Mouse (Mus musculus) frontal cortex, postnatal 25 days (tissue): ENCODE measurements around the gene Sap30bp.

Experiments
- DNase-seq, 2 experiments: peaks; one replicate each; pipeline ENCODE4 v3.0.0; 2022; ENCODE audit warnings: low spot score in 2 of 2

The Sap30bp gene

DNA sequence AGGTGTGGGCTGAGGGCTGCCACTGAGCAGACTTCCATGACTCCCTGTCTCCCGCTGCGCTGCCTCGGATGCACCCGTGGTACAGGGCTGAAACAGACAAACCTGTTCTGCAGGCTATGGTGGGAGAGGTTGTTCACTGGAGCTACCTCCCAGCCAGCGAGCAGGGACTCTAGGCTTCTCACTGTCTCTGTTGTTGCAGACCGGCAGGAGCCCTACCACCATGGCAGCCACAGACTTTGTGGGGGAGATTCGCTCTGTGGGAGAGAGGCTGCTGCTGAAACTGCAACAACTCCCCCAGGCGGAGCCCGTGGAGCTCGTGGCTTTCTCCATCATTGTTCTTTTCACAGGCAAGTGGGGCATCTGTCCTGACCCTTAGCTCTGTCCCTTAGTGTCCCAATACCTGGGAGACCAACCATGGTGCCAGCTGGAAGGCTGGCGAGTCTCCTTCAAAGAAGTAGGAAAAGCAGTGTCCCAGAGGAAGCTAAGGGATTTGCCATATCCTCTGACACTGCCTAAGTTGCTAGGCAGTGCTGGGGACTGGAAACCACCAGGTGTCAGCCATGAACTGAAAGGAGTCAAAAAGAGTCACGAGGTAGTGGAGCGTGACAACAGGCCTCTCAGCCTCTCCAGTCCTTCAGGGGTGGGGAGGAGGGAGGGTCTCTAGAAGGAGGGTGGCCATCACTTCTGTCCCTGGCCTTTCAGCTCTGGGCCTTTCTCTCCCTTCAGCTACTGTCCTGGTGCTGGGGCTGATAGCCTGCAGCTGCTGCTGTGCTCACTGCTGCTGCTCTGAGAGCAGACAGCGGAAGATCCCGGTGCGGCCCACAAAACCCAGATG, 27.9 kb upstream of the Sap30bp start:
- DNase-seq, result peak in 1 of 2 experiments; percentile 17

- no peak for DNase-seq
Observed at GRCm38 (mm10) chr11:115906116-115906515, 27.0 kb upstream of the Sap30bp start.

- DNase-seq, result no peak
Observed at GRCm38 (mm10) chr11:115906521-115906920, 26.6 kb upstream of the Sap30bp start.

DNA sequence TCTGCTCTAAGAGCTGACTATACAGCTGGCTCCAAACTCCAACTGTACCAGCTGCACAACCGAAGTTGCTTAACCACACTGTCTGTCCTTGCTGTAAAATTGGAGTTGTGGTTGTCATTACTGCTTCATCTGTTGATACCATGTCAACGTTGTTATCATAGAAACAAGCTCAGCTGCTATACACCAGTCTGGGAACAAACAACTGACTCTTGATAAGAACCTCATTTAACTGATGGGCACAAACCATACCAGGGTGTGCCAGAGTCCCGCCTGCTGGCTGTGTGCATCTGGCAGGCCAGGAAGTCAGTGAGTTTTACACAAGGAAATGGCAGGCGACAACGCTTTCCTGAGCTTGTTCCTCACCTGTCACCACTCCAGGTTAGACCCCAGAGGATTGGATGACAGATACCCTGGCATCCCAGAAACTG, 21.9 kb upstream of the Sap30bp start:
- no peak for DNase-seq

- DNase-seq, result no peak
Observed at GRCm38 (mm10) chr11:115911632-115912376, 21.3 kb upstream of the Sap30bp start, which contains the start of gene Smim6. Gene Smim6 (plus strand): TSS chr11:115912017.

DNA sequence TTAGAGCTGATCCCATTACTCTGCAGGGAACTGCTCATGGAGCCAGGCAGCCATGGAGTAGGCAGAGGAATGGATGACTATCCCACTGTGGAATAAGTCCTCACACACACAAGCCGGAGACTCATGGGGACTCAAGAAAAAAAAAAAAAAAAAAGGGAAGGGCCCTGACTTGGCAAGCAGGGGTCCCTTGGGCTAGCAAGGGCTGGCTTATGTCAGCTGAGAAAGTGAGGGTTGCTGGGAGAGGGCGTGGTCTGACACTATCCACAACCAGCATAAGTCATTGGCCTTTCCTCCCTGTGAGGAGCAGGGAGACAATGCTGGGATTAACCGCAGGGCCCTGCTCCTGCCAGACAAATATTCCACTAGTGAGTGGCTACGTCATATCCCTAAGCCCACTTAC, 16.5 kb upstream of the Sap30bp start:
- DNase-seq, result no peak

GRCm38 (mm10) chr11:115918637-115919036, 14.4 kb upstream of the Sap30bp start:
- DNase-seq, result no peak

DNA sequence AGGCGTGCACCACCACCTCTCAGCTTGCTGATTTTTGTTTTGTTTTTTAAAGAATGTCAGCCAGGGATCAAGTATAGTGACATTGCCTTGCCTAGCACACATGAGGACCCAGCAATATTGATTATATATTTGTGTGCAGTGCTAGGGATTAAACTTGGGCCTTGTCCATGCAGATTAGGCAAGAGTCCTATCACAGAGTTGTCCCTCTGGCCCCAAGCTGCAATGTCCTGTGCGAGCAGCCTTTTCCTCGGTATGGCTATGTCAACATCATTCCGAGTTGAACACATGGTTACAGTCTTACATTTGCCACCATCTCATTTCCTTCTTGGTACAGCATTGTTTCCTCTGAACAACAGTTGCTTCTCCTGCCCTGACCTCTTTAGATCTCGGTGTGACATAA, 14.0 kb upstream of the Sap30bp start:
- DNase-seq, result no peak

GRCm38 (mm10) chr11:115920110-115920818, 12.8 kb upstream of the Sap30bp start:
- DNase-seq, result no peak

DNA sequence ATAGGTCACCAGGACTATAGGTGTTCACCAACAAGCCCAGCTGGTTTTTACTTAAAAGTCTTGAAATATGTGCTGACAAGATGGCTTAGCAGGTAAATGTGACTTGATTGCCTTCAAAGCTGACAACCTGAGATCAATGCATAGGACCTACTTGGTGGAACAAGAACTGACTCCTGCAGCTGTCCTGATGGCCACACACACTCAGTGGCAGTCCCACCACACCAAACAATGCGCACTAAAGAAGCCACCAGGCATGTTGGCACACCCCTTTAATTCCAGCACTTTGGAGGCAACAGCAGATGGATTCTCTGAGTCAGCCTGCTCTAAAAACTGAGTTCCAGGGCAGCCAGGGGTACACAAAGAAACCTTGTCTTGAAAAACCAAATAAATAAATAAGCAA, 11.1 kb upstream of the Sap30bp start:
- DNase-seq, result no peak

GRCm38 (mm10) chr11:115929031-115929430, 4.1 kb upstream of the Sap30bp start:
- DNase-seq, result no peak

- no peak for DNase-seq
Observed at GRCm38 (mm10) chr11:115929818-115930217, 3.3 kb upstream of the Sap30bp start.

- DNase-seq, result no peak
Observed at GRCm38 (mm10) chr11:115931235-115931634, 1.8 kb upstream of the Sap30bp start.

DNA sequence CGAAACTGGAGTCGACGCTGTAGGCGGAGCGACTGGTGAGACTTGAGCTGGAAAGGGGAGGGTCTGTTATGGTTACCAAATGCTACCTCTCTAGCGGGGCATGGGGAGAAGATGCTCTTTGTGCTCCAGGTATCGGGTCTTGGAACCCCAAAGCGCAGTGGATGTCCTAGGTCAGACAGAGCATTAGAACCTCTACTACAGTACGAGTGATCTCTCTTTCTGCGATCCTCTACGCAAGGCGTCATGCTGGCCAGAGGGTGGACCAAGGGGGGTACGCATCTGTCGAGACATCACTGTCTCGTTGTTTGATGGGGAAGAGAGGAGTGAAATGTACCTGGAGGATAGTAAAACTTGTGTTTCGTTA, 647 bp downstream of the Sap30bp start:
- no peak for DNase-seq

GRCm38 (mm10) chr11:115939690-115940329, 6.7 kb downstream of the Sap30bp start:
- DNase-seq, result peak; percentile 53 to 67

- no peak for DNase-seq
Observed at GRCm38 (mm10) chr11:115941980-115942379, 8.9 kb downstream of the Sap30bp start.

- DNase-seq, result no peak
Observed at GRCm38 (mm10) chr11:115945247-115945646, 12.2 kb downstream of the Sap30bp start.

DNA sequence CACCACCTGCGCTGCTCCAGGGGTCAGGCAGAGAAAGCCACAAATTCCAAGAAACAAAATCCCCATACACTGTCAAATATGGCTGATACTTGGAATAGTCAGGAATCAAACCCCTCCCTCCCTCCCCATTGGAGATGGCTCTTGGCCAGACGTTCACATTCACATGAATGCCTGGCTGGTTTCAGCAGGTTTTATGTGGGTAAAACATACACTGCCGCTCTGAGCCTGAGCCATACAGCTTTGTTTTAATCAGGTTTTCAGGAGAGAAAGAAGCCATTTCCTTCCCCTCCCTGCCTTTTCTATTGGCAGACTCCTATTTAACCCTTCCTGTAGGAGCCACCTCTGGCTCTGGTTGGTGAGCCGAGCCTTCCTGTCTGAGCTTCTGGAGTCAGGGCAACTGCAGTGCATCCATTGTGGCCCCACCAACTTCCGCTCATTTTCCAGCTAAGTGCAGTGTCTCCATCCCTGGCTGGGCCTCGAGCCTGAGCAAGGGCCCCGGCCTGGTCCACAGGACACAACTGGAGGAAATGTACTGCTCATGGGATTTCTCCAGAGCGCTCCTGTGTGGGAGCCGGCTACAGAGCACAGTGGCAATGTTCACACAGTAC, 13.2 kb downstream of the Sap30bp start:
- no peak for DNase-seq

DNA sequence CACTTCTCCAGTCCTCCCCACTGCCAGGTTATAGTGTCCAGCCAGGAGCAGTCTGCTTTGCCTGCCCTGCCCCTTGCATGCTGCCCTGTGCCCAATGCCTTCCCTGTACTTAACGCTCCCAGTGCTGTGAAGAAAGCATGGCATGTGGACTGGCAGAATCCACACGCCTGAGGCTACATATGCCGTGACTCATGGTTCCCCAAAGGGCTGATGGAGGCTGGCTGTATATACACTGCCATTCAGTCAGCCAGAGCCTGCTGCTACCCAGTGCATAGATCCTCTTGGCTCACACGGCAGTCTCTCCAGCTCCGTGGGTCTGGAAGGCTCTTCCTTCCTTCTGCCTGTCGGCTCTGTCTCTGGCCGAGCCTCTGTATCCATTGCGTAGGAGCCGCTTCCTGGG, 15.2 kb downstream of the Sap30bp start:
- DNase-seq, result no peak

DNA sequence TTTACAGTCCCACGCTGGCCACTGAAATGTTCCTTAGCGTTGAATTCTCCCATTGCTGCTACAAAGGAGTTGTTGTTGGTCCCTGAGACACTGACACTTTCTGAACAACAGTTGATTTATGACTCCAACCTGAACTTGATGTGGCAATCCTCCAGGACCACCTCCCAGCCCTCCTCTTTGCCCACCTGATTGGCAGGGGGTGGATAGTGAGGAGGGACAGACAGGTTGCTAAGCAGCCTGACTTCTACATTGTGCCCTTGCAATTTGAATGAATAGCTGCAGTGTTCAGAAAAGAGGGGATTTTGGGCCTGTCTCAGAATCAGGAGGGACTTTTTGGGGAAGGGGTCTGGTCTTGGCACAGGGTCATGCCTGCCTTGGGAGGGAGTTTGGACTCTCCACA, 17.6 kb downstream of the Sap30bp start:
- no peak for DNase-seq

GRCm38 (mm10) chr11:115954712-115955111, 21.6 kb downstream of the Sap30bp start:
- DNase-seq, result no peak
